Mouse (Mus musculus): Measurements from ENCODE around the gene Noxred1. TPM values are rescaled to one million over a fixed set of nuclear protein-coding genes. Genes with fewer than 3 reads are reported as not detected.
A peak's percentile ranks its signal among the peaks of the same experiment; 100 is the strongest.

Noxred1 gene
- total and polyA plus RNA-seq, 3 experiments, result 5.1 to 10.4 (median 6.9) TPM

DNA sequence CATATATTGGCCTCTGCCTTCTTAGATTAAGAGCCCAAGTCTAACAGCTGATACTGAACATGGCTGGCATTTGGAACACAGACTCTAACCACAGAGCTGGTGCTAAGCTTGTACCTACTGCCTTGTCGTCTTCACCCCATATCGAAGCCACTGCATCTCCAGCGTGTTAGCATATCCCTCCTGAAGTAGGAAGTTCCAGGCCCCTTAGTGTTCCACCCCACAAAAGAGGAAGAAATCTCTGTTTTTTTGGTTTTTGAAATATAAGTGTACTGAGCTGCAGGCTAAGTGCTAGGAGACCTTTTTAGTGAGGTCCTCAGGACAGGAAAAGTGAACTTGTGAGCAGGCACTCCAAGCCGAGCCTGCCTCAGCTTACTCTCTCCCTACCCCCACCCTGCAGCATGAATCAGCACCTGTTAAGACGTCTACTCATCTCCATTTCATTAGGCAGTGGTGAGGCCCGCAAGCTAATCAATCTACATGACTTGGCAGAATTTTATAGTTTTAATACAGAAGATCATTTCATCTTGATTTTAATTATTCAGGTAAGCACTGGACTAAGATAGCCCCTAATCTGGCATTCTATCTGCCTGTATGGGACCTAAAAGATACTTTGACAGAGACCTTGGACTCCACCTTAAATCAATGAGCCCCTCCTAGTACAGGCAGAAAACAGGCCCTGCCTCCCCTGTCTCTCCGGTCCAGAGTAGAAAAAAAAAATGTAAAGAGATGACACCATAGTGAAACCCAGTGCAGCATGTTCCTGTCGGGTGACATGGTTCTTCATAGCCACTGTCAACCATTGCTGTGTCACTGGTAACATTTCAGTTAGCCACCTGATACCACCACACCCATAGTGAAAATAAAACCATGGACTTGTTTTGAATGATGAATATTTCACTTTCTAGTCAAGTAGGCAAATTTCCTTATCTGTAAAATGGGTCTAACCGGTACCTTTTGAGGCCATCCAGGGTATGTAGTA lies 36.6 kb upstream of the Noxred1 start:
- TF ChIP-seq TCF12 (IDR thresholded peaks at IDR 0.05; ENCODE audit: low read depth, low read length) (no peak), MAFK (IDR thresholded peaks at IDR 0.05; ENCODE audit: insufficient replicate concordance, low read length) (0 out of 2 replicates have a peak, but pooled peaks have one; percentile 5)
- in situ Hi-C loops (cut with MboI; ENCODE audit: low pct_ligation_motif_present, low pct_unique_long_range_greater_than_20kb, low sequenced_read_pairs) (loop anchor here (10.0 kb wide), 1 partner anchor 50 kb away; no protein-coding TSS in a partner anchor), dilution Hi-C loops (cut with MboI; ENCODE audit: extremely low pct_ligation_motif_present, extremely low pct_unique_long_range_greater_than_20kb, low sequenced_read_pairs) (no loop called here)
- Histone ChIP-seq H3K9me3 (replicated peaks; ENCODE audit: low read length) (no peaks in the 10 kb centered on the region), H3K9ac (ENCODE audit: insufficient read depth, low read depth) (no peak overlapping the region), H3K4me2 (ENCODE audit: insufficient read depth, low read depth, poor library complexity, severe bottlenecking) (no peak overlapping the region), H3K4me3 (replicated peaks in 1 of 3; ENCODE audit: low read depth in 2 of 3, low read length in 2 of 3, poor library complexity in 1 of 3) (no peak overlapping the region), H3K36me3 (replicated peaks in 1 of 2; ENCODE audit: control insufficient read depth in 1 of 2, insufficient read depth in 1 of 2, low read length in 1 of 2) (peaks cover 59 to 90% of the 10 kb centered on the region in 2 experiments), H3K4me1 (ENCODE audit: control insufficient read depth in 1 of 2, insufficient read depth in 2 of 2) (peaks cover 0 to 42% of the 10 kb centered on the region in 2 experiments; a peak in 2 of 4 replicates), H3K79me2 (replicated peaks; ENCODE audit: control insufficient read depth, extremely low read depth, insufficient read depth, poor library complexity, severe bottlenecking) (no peaks in the 10 kb centered on the region), H3K27me3 (replicated peaks) (no peaks in the 10 kb centered on the region), H3K27ac (ENCODE audit: insufficient read depth, low read depth) (no peak overlapping the region)
- no peak for DNase-seq (ENCODE audit: extremely low read depth)

DNA sequence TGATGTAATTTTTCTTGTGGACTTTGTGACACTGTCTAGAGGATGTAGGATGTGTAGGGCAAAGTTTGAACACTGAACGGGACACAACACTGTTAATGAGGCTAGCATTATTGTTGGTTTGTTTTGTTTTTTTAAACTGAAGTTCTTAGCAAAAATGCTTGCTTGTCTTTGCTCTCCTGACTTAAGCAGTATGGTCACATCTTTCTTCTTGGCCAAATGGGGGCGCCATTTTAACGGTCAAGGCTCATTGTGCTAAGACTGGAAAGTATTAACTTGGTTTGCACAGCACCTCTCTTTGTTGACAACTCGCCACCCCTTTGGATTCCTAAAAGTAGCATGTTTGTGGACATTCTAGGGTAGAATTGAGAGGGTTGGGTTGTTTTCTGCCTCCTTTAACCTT lies 29.1 kb upstream of the Noxred1 start:
- dilution Hi-C loops (cut with MboI; ENCODE audit: extremely low pct_ligation_motif_present, extremely low pct_unique_long_range_greater_than_20kb, low sequenced_read_pairs), result no loop called here
- peak; percentile 81 for DNase-seq (ENCODE audit: extremely low read depth)
- H3K79me2 ChIP-seq (replicated peaks; ENCODE audit: control insufficient read depth, extremely low read depth, insufficient read depth, poor library complexity, severe bottlenecking), result peaks cover 18% of the 10 kb centered on the region
- in situ Hi-C loops (cut with MboI; ENCODE audit: low pct_ligation_motif_present, low pct_unique_long_range_greater_than_20kb, low sequenced_read_pairs), result no loop called here
- peak overlapping the region; percentile 64 for H3K4me2 ChIP-seq (ENCODE audit: insufficient read depth, low read depth, poor library complexity, severe bottlenecking)
- peaks cover 40 to 57% of the 10 kb centered on the region in 2 experiments for H3K36me3 ChIP-seq (replicated peaks in 1 of 2; ENCODE audit: control insufficient read depth in 1 of 2, insufficient read depth in 1 of 2, low read length in 1 of 2)
- H3K4me3 ChIP-seq (replicated peaks in 1 of 3; ENCODE audit: low read depth in 2 of 3, low read length in 2 of 3, poor library complexity in 1 of 3), result peak overlapping the region; percentile 72 to 93 (median 91)
- H3K9me3 ChIP-seq (replicated peaks; ENCODE audit: low read length), result no peaks in the 10 kb centered on the region
- H3K9ac ChIP-seq (ENCODE audit: insufficient read depth, low read depth), result peak overlapping the region; percentile 65
- peaks cover 4 to 45% of the 10 kb centered on the region in 2 experiments; a peak in 3 of 4 replicates for H3K4me1 ChIP-seq (ENCODE audit: control insufficient read depth in 1 of 2, insufficient read depth in 2 of 2)
- H3K27ac ChIP-seq (ENCODE audit: insufficient read depth, low read depth), result no peak overlapping the region
- H3K27me3 ChIP-seq (replicated peaks), result no peaks in the 10 kb centered on the region
- TF ChIP-seq RCOR1 (conservative IDR thresholded peaks at IDR 0.05; ENCODE audit: low read depth, low read length) (no peak), ZKSCAN1 (IDR thresholded peaks at IDR 0.05; ENCODE audit: borderline replicate concordance, low read depth, low read length) (no peak), UBTF (IDR thresholded peaks at IDR 0.05; ENCODE audit: low read depth, low read length) (no peak), PAX5 (IDR thresholded peaks at IDR 0.05; ENCODE audit: low read length) (no peak), MAZ (IDR thresholded peaks at IDR 0.05; ENCODE audit: low read depth, low read length) (no peak), USF2 (conservative IDR thresholded peaks at IDR 0.05; ENCODE audit: low read depth, low read length) (no peak), CHD2 (IDR thresholded peaks at IDR 0.05; ENCODE audit: low read length) (no peak), ETS1 (conservative IDR thresholded peaks at IDR 0.05; ENCODE audit: low read depth, low read length) (no peak), JUND (conservative IDR thresholded peaks at IDR 0.05; ENCODE audit: low read depth, low read length) (no peak), CTCF (conservative IDR thresholded peaks at IDR 0.05 in 1 of 2, IDR thresholded peaks at IDR 0.05 in 1 of 2; ENCODE audit: low read depth in 2 of 2, low read length in 2 of 2) (peak; percentile 60 to 78), POLR2A (IDR thresholded peaks at IDR 0.05; ENCODE audit: low read depth, low read length) (no peak), HCFC1 (IDR thresholded peaks at IDR 0.05; ENCODE audit: low read depth, low read length) (peak; percentile 37; the same call in 1 of the 2 replicates), ZC3H11A (IDR thresholded peaks at IDR 0.05; ENCODE audit: low read depth, low read length) (no peak), GABPA (IDR thresholded peaks at IDR 0.05; ENCODE audit: insufficient replicate concordance, low read depth, low read length) (no peak), TBP (conservative IDR thresholded peaks at IDR 0.05; ENCODE audit: low read depth, low read length) (0 out of 2 replicates have a peak, but pooled peaks have one; percentile 32), MXI1 (IDR thresholded peaks at IDR 0.05; ENCODE audit: low read depth, low read length) (peak; percentile 30), E2F4 (IDR thresholded peaks at IDR 0.05; ENCODE audit: insufficient replicate concordance, low read depth, low read length) (no peak), IRF4 (IDR thresholded peaks at IDR 0.05; ENCODE audit: low read depth, low read length) (no peak), POLR2AphosphoS2 (IDR thresholded peaks at IDR 0.05; ENCODE audit: low read depth, low read length) (0 out of 2 replicates have a peak, but pooled peaks have one; percentile 25), USF1 (IDR thresholded peaks at IDR 0.05; ENCODE audit: low read depth, low read length) (no peak), NRF1 (IDR thresholded peaks at IDR 0.05; ENCODE audit: low read depth, low read length) (no peak), NELFE (IDR thresholded peaks at IDR 0.05; ENCODE audit: low read depth, low read length) (no peak), MYC (IDR thresholded peaks at IDR 0.05; ENCODE audit: low read depth, low read length) (no peak), ELF1 (IDR thresholded peaks at IDR 0.05; ENCODE audit: low read depth, low read length) (no peak), EP300 (IDR thresholded peaks at IDR 0.05; ENCODE audit: low read length) (no peak), TCF12 (IDR thresholded peaks at IDR 0.05; ENCODE audit: low read depth, low read length) (no peak), JUN (IDR thresholded peaks at IDR 0.05; ENCODE audit: insufficient read depth, low read depth, low read length) (no peak), BHLHE40 (IDR thresholded peaks at IDR 0.05; ENCODE audit: low read depth, low read length) (no peak), ZNF384 (IDR thresholded peaks at IDR 0.05; ENCODE audit: low read depth, low read length) (no peak), RAD21 (IDR thresholded peaks at IDR 0.05; ENCODE audit: low read depth, low read length) (peak; percentile 64)

Data from CH12.LX (cell line).